Mouse (Mus musculus) thymus, postnatal 25 days (tissue): ENCODE results near the gene Pgp.

Experiments
- DNase-seq: peaks from one replicate; pipeline ENCODE4 v3.0.0; 2022

The Pgp gene

DNA sequence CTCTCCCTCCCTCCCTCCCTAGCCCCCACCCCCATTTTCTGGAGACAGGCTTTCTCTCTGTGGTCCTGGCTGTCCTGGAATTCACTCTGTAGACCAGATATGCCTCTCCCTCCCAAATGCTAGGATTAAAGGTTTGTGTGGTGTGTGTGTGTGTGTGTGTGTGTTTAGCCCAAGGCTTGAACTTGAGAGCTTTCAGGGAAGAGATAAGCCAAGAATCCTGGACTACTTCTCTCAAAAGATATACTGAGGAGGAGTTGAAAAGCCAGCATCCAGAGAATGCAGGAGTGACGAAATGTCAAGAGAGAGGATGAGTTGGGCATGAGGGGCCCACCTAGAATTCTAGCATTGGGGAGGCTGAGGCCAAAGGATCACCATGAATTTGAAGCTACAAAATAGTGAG lies 7.3 kb upstream of the Pgp start:
- no peak for DNase-seq

DNA sequence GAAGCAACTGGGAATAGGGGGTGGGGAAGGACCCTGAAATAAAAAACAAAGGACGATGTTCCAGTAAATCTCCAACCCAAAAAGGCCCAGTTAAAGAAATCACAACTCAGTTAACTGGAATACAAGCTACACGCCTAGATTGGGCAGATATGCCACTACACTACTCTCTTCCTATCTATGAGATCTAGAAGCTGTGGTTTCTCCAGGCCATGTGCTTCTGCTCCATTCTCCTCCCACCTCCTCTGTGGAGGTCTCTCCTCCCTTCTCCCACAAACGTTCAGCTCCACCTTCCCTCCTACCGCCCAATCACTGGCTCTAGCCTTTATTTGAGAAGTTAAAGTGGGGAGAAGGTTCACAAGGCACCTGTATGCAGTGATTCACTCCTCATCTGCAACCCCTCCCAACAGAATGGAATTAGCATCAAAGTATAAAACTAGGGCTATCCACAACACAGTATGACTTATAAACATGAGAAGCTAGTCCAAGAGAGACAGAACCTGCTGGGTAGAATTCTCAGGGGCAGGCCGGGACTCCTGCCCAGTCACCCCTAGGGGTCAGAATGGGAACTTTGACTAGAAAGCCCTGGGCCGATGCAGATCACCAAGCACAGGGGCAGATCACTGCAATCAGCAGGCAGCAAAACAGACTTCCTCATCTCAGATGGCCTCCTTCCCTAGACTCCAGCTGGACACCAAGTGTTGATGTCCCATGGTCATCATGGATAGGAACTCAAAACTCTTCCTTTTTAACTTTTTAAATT lies 6.6 kb upstream of the Pgp start:
- DNase-seq: no peak

DNA sequence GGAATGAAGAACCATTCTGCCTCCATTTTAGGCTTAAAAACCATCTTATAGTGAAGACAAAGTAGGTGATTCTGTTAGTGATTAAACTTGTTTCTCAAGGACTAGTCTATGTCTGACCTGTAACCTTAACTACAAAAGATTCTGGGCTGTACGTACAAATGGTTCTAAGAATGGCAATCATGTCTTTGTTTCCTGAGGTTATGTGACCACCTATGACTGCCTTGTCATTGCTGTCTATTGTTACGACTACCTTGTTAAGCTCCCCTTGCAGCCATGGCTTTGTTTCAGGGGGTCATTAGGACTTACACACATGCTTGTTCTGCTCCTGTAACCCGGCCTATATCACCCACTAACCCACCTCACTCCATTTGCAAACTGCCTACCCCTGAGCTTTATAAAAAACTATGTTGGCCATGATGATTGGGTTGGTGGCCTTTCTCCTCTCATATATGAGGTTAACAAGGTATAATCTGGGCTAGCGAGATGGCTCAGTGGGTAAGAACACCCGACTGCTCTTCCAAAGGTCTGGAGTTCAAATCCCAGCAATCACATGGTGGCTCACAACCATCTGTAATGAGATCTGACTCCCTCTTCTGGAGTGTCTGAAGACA lies 1.5 kb upstream of the Pgp start:
- no peak for DNase-seq

DNA sequence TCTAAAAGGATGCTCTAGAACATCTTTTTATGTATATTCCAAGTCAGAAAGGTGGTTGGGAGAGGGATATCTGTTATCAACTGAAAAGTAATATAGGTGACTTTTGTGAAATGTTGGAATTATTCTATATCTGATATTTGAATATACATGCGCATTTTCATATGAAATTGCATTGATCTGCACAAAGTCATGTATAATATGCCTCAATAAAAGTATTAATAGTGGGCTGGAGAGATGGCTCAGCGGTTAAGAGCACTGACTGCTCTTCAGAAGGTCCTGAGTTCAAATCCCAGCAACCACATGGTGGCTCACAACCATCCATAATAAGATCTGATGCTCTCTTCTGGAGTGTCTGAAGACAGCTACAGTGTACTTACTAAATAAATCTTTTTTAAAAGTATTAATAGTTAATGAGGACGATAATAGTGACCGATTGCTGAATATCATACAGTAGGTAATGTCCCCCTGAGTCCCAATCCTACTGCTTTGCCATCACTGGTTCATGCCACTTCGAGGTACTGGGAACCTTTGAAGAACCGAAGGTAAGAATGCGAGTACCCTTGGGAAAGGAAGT lies 769 bp upstream of the Pgp start:
- no peak for DNase-seq

DNA sequence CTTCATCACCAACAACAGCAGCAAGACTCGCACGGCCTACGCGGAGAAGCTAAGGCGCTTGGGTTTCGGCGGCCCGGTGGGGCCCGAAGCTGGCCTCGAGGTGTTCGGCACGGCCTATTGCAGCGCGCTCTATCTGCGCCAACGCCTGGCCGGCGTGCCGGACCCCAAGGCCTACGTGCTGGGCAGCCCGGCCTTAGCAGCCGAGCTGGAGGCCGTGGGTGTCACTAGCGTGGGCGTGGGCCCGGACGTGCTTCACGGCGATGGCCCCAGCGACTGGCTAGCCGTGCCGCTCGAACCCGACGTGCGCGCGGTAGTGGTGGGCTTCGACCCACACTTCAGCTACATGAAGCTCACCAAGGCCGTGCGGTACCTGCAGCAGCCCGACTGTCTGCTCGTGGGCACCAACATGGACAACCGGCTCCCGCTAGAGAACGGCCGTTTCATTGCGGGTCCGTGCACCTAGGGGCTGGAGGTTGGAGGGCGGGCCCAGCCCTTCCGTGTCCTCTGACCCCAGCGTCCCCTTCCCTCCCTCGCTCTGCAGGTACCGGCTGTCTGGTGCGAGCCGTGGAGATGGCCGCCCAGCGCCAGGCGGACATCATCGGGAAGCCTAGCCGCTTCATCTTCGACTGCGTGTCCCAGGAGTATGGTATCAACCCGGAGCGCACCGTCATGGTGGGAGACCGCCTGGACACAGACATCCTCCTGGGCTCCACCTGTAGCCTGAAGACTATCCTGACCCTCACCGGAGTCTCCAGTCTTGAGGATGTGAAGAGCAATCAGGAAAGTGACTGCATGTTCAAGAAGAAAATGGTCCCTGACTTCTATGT lies 722 bp downstream of the Pgp start:
- DNase-seq: no peak

DNA sequence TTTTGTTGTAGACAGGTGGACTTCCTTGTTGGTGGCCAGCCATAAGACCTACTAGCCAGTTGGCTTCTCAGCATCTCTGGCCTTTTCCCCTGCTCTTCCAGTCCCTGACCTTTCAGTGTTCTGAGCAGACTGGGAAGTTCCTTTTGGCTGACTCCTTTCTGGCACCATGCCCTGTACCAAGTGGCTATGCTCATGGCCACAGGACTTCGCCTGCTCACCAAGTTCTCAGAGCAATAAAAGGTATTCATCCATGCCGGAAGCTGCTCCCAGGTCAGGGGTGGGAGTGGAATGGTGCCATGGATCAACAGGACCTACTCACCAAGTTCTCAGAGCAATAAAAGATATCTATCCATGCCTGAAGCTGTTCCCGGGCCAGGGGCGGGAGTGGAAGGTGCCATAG lies 2.3 kb downstream of the Pgp start:
- DNase-seq: no peak

DNA sequence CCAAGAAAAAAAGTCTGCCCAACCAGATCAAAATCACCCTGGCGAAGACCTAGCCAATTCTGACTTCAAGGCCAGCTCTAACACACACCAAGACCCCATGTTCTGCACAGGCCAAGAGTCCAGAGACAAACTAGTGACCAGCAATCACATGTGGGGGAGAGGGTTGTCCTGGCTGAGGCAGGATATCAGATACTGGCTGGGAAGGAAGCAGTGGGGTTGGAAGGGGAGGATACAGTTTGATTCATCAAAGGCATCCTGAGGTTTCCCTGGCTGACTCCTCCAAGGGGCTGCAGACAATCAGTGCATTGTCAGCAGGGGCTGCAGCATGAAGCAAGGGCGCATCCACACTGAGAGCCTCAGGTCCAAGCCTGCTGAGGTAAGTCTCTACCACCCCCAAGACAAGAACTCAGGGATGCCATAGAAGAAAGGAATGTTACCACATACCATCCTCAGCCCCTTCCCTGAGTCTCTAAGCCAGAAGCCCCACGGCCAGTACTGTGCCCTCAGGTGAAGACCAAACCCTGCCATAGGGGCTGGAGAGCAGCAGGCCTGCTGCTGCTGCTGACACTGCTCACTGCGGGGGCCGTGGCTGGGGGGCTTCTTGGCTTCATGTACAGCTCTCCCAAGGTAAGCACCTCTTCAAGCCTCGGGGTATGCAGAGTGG lies 3.6 kb downstream of the Pgp start, which contains the start of gene Bricd5:
Gene Bricd5, plus strand, starts transcription at position 273 of the 664 bp plus-strand sequence.
- no peak for DNase-seq

DNA sequence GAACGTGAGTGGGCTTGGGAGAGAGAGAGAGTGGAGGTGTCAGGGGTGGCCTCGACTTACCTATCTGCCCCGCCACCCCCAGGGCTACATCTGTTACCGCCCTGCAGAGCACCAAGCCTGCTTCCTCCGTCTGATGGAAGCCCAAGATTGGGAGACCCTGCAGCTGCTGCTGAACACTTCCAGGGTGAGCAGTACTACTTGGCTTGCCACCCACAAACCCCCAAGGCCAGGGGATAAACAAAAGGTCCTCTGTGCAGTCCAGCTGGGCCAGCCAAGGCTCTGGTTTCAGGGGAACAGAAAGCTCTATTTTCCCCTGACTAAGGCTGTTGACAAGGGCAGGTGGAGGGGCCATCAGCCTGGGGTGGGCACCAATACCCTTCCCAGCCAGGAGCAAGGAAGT lies 4.4 kb downstream of the Pgp start:
- no peak for DNase-seq

DNA sequence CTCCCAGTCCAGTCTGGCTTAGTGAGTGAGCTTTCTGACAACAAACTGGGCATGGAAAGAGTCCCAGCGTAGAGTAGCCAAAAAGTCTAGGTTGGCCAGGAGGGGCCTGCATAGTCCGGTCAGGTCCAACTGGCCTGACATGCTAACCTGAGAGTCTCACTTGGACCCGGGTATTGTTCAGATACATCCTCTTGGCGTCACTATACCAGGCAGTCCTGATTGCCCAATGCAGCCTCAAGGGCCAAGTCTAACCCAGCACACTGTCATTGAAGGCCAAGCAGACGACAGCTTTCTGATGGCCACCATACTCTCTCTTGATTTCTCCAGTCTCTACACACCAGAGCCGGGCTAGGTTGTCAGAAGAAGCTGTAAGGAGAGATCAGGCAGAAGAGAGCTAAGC lies 5.4 kb downstream of the Pgp start:
- DNase-seq: no peak

DNA sequence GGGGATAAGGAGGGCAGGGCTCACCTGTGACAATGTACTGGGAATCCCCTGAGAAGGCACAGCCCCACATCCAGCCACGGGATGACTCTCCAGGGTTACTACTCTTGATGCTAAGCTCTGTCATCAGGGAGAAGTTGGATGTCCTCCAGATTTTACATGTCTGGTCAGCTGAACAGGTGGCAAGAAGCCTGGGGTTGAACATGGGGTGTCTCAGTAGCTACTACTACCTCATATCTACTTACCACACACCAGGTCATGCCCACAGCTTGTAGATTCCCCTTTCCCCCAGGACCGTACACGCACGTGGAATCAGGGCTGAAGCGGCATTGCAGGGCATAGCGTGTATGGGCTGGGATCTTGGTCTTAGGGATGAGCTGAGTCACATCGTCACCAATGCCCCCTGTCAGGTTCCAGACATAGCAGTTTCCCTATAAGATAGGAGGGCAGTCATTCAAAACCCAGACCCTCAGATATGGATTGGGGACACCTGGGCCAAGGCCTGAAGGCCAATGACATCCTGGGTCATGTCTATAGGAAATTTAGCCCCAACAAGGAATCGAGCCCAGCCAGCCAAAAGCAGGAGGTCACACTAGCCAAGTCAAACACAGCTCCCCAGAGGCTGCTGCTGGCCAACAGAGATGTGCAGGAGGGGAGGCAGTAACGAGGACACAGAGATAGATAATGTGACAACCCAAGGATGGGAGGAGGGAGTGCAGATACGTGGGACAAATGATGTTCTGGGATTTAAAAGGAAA lies 6.0 kb downstream of the Pgp start:
- no peak for DNase-seq

DNA sequence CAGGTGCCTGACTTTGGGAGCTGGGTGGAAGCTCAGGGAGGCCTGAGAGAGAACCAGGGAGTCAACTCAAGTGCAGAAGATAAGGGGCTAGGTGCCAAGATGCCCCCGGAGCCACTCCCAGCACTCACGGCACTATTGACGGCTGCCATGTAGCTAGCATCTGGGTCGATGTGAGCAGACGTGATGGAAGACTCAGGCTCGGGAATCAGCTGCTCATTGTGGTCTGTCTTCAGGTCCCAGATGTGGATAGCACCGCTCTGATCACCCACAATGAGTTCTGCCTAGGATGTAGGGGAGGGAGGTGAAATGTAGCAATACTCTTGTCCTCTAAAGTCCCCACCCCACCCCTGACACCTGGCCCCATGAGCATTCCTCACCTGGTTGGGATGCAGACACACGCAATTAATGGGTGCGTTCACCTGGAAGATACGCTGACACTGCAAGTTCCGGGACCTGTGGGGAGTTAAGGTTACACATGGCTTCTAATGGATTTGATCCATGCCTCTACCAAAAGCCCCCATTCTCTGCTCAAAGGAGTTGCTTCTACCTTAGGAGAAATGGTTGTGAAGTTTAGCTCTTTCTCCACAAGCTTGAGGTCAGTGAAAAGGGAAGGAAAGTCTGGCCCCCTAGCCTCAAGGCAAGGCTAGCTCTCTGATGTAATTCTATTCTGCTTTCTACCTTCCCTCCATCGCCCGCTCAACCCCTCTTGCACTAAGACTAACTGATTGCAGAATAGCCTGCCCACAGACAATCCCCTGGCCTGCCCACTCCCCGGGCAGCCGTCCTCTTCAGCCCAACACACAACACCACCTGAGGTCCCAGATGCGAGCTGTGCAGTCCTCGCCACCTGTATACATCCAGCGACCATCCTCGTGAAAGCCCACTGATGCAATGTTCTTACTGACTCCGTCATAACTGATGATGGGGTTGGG lies 7.1 kb downstream of the Pgp start:
- no peak for DNase-seq

DNA sequence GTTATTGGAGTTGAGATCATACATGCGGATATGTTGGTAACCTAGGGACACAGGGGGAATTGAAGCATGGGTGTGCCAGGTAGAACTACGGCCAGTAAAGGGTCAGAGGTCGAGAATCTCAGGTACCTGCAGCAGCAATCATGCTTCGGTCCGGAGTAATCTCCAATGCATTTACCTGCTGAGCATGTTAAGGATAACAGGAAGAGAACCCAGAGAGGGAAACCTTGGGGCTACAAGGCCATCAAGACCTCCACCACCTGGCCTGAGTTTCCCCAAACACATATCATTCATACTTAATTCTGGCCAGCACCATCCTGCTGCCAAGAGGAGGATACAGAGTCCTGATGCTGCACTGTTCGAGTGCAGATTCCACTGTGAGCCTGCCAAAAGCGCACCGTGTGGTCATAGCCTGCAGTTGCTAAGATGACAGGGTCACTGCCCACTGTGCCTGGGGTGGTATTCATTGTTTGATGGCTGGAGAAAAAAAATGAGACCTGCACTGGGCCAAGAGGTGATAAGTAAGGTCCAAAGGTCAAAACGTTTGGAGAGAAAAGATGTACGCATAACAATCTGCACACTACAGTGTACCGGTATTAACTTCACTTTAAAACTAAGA lies 7.9 kb downstream of the Pgp start:
- DNase-seq: no peak

DNA sequence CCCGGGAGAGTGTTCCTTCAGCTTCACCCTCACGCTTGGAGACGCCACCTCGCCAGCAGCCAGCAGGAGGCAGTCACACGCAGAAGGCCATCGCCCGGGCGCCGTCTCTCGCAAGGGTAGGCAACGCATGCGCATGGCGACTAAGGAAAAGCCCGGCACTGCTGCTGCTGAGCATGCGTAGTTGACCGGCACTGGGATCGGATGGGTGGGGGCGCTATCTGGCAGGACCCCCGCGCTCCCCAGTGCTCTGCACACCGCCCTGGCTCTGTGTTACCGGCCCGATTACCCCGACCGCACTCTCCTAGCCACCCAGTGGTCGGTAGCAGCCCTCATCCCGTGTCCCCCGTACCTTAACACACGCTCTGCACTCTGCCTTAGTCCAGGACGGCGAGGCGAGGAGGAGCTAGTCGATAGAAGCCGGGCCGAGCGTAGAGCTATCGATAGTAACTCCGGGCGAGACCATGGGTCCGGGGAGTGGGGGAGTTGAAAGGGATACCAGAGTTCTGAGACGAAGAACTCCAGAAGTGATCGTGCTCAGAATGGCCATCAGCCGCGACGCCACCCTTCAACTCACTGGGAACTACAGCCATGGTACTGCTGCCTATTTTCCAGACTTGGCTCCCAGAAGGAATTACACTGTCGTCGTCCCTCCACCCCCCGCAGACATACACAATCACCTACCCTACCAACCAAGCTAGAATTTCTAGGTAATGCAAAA lies 8.6 kb downstream of the Pgp start, which contains the start of gene Mlst8:
Gene Mlst8, minus strand, starts transcription at position 416 of the 718 bp plus-strand sequence.
- peak; percentile 98 for DNase-seq

DNA sequence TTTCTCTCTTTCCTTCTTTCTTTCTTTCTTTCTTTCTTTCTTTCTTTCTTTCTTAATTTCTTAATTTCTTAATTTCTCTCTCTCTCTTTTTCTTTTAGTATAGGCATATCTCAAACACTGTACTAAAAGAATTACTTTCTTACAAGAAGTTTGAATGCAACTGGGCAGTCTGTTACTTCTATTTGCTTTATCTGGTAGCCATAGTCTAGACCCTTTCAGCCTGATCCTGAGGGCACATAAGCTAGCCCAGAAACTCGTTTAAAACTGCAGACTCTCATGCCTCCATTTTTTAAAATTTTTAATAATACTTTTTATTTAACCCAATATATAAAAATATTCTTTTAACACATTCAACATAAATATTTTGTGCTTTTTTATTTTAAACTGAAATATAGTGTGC lies 9.2 kb downstream of the Pgp start:
- no peak for DNase-seq

DNA sequence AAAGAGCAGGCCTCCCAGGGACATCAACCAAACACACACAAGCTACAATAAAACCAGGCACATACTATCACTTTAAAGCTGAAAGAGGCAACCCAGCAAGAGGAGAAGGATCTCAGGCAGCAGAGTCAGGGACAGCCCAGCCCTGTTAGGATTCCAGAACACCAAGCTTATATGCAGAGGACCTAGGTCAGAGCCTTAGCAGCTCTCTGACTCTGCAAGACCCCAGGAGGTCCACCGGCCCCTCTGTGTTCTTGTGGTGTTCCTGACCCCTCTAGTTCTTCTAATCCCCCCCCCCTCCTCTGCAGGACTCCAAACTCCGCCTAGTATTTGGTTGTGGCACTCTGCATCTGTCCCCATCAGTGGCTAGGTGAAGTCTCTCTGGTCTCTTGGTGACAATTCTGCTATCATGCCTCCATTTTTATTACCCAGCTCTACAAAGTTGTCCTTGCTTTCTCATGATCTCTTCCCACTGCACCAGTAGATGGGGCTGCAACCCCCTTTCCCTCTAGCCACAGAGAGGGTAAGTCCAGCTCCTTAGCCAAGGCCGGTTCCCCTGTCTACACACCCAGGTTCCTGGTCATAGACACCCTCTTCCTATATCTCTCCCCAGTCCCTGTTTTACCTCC lies 10.1 kb downstream of the Pgp start:
- no peak for DNase-seq

DNA sequence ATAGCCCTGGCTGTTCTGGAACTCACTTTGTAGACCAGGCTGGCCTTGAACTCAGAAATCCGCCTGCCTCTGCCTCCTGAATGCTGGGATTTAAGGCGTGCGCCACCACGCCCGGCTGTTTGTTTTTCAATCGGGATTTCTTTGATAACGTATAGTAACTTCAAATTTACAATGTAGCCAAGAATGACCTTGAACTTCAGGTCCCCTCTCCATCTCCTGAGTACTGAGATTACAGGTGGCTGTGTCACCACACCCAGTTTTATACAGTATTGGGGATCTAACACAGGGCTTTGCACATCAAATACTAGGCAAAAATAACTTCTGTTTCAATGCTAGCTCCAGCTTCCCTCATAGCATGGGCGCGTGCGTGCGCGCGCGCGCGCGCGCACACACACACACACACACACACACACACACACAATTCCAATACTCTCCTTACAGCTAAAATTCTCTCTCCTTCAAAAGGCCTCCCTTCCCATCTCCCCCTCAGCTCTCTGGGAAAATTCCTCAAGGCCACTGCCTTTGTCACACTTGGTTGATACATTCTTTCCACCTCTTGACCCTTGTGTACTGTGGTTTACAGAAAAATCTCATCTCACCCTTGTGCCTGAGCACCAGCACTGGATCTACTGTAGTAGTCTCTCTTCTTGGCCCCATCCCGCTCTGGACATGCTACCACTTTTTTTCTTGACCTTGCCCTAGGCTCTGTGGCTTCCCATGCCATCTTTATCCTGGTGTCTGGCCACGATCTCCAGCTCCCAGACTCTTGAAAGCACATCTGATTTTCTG lies 11.0 kb downstream of the Pgp start:
- DNase-seq: no peak

DNA sequence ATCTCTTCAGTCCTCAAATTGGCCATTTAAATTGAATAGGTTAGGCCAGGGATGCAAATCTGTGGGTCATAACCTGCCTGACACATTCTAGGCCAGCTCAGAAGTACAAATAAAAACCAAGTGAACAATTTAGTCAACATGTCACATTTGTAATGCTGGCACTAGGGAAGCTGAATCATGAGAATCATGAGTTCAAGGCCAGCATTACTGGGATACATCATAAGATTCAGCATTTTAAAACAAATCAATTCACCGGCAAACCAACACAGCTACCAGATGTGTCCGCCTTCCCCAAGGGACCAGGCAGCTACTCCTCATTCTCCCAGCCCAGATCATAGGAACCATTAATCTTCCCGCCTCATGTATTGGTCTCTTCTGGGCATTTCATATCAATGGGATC lies 13.3 kb downstream of the Pgp start:
- DNase-seq: no peak

DNA sequence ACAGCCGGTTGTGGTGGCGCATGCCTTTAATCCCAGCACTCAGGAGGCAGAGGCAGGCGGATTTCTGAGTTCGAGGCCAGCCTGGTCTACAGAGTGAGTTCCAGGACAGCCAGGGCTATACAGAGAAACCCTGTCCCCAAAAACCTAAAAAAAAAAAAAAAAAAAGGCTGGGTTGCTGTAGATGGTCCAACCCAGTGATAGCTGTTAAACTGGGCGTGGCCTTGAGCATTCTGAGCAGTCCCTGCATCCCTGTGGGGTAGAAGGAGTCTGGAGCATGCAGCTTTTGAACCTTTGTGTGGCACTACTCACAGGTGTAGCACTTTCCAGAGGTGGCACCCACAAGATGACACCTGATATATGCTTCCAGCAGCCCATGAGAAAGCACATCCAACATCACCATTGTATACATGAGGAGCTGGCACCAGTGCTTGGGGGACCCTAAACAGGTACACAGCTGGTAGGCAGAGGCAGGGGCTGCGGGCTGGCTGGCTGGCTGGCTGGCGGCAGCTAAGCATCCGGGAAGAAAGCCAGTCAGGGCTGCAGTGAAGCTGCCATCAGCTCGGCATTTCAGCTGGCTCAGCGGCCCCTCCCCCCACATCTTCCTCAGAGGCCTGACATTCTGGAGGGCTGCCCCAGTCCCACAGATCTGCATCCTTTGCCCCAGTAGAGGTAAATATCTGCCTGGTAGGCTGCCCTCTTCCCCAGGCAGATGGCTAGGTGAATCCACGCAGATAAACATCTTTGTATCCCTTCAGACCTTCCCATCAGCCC lies 15.1 kb downstream of the Pgp start:
- DNase-seq: peak; percentile 32
